Mouse (Mus musculus): Measurements from ENCODE around the gene Ifitm7. TPM values are rescaled to one million over a fixed set of nuclear protein-coding genes. Genes with fewer than 3 reads are reported as not detected.

The Ifitm7 gene
- polyA plus RNA-seq, 1 experiment from 2014 or later = 1.1 TPM

DNA sequence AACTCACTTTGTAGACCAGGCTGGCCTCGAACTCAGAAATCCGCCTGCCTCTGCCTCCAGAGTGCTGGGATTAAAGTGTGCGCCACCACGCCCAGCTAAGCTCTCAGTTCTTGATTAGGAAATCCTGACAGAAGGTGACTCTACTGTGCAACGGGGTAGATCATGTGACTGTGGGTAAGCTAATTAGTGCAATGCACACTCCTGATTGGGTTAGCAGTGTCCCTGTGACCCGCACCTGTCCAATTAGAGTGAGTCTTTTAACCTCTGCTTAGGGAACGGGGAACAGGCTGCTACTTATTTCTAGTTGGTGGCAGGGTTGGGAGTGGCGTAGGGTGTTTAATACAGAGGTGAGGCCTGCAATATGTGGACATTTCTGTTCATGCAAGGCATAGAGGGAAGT lies 14.6 kb downstream of the Ifitm7 start:
- H3K4me3 ChIP-seq = no peak overlapping the region
- ATAC-seq (ENCODE audit: low FRiP score) = no peak
- H3K4me2 ChIP-seq = no peak overlapping the region
- no peaks in the 10 kb centered on the region for H3K36me3 ChIP-seq
- H3K9ac ChIP-seq = no peak overlapping the region
- 91% methylated on average over 8 of the region's 8 CpGs for WGBS
- H3K4me1 ChIP-seq (replicated peaks) = no peaks in the 10 kb centered on the region
- H3K27me3 ChIP-seq = no peaks in the 10 kb centered on the region
- H3K9me3 ChIP-seq = no peaks in the 10 kb centered on the region
- H3K27ac ChIP-seq = no peak overlapping the region

DNA sequence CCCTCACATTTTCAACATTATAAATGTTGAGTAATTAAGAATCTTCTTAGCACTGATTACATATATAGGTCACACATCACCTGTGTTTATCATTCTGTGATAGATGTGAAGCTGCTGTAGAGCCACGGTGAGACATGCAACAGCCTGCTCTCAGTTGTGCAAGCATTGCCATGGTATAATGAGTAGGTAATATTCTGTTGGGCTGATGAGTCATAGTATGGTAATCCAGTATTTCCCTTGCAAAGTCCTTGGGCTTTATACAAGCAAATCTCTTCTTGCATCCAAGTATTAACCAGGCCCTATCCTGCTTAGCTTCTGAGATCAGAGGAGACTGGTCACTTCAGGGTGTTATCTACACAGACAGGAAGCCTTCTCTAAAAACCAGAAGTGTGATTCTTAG lies 17.6 kb downstream of the Ifitm7 start:
- H3K9me3 ChIP-seq = no peaks in the 10 kb centered on the region
- no peaks in the 10 kb centered on the region for H3K27me3 ChIP-seq
- WGBS = 91% methylated on average over 1 of the region's 1 CpGs
- no peak overlapping the region for H3K4me2 ChIP-seq
- H3K4me3 ChIP-seq = no peak overlapping the region
- H3K36me3 ChIP-seq = no peaks in the 10 kb centered on the region
- ATAC-seq (ENCODE audit: low FRiP score) = no peak
- no peaks in the 10 kb centered on the region for H3K4me1 ChIP-seq (replicated peaks)
- H3K9ac ChIP-seq = no peak overlapping the region
- no peak overlapping the region for H3K27ac ChIP-seq

DNA sequence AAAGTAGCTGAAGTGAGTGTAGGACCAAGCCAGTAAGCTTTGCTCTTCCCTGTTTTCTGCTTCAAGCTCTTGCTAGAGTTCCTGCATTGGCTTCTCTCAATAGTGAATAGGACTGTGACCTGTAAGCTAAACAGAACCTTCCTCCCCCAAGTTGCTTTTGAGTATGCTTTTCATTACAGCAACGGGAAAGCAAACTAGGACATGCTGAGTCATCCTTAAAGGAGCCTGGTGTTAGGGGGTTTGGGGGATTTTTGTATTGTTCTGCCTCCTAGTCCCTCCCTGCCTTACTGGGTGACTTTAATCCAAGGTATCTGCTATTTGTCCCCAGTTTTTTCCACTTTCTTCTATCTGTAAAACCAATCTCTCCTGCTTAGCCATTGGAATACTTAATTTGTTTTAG lies 24.6 kb downstream of the Ifitm7 start:
- no peak overlapping the region for H3K4me2 ChIP-seq
- 32% methylated on average over 1 of the region's 1 CpGs for whole genome bisulfite sequencing
- no peaks in the 10 kb centered on the region for H3K36me3 ChIP-seq
- no peaks in the 10 kb centered on the region for H3K9me3 ChIP-seq
- no peak for ATAC-seq (ENCODE audit: low FRiP score)
- no peak overlapping the region for H3K9ac ChIP-seq
- H3K27ac ChIP-seq = no peak overlapping the region
- no peak overlapping the region for H3K4me3 ChIP-seq
- H3K4me1 ChIP-seq (replicated peaks) = no peaks in the 10 kb centered on the region
- no peaks in the 10 kb centered on the region for H3K27me3 ChIP-seq

DNA sequence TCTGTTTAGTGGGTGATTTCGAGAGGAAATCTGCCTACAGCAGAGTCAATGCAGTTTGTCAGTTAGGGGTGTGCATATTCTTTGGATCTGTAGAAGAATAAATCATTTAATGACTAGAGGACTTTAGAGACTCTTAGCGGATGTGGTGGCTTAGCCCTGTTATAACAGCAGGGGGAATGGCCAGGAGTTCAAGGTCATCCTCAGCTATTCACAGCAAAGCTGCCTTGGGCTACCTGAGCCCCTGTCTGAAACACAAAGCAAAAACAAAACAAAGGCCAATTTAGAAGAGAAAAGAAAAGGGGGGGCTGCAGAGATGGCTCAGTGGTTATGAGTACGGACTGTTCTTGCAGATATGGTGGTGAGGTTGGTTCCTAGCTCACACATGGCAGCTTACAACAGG lies 35.4 kb downstream of the Ifitm7 start:
- Histone ChIP-seq H3K9ac (no peak overlapping the region), H3K4me3 (no peak overlapping the region), H3K36me3 (no peaks in the 10 kb centered on the region), H3K27ac (no peak overlapping the region), H3K9me3 (no peaks in the 10 kb centered on the region), H3K4me2 (no peak overlapping the region), H3K27me3 (no peaks in the 10 kb centered on the region), H3K4me1 (replicated peaks) (no peaks in the 10 kb centered on the region)
- WGBS = 83% methylated on average over 3 of the region's 3 CpGs
- ATAC-seq (ENCODE audit: low FRiP score) = no peak

DNA sequence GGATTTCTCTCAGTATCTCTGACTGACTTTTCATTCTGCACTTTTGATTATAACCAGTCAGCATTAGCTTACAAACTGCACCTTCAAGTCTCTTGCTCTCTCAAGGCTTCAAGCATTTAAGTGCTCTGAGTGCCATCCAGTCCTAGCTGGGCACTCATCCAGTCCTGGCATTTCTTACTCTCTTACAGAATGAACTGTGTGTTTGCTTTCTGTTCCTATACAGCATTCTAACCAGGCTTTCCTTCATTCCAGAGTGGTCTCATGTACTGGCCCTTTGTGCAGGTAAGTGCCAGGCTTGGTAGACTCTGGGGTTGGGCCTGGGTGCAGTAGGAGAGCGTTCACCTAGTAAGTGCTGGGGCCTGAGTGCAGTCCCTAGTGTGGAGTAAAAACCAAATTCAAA lies 40.4 kb downstream of the Ifitm7 start:
- Histone ChIP-seq H3K36me3 (no peaks in the 10 kb centered on the region), H3K9ac (no peak overlapping the region), H3K4me2 (no peak overlapping the region), H3K27ac (no peak overlapping the region), H3K9me3 (no peaks in the 10 kb centered on the region), H3K4me1 (replicated peaks) (peaks cover under 1% of the 10 kb centered on the region), H3K4me3 (no peak overlapping the region), H3K27me3 (peaks cover 14% of the 10 kb centered on the region)
- WGBS = 75% methylated on average over 1 of the region's 1 CpGs
- ATAC-seq (ENCODE audit: low FRiP score) = no peak

DNA sequence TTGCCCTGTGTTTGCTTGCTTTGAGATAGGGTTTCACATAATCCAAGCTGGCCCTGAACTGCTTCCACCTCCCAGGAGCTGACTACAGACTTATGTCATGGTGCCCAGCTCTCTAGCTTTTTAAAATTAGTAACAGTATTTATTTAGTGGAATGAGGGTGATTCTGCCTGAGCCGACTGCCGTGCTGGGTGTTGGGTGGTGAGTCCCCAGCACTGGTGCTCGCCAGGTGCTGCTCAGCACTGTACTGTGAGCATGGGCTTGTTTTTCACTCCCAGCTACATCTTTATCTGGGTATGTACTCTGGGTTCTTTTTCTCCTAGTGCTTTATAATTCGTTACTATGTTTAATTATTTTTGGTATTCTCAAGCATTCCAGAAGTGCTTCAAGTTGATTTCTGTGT lies 41.5 kb downstream of the Ifitm7 start:
- Histone ChIP-seq H3K27ac (no peak overlapping the region), H3K4me1 (replicated peaks) (peaks cover 9% of the 10 kb centered on the region), H3K27me3 (peaks cover 16% of the 10 kb centered on the region), H3K9me3 (no peaks in the 10 kb centered on the region), H3K36me3 (no peaks in the 10 kb centered on the region), H3K4me2 (no peak overlapping the region), H3K9ac (no peak overlapping the region), H3K4me3 (no peak overlapping the region)
- WGBS = 83% methylated on average over 4 of the region's 4 CpGs
- ATAC-seq (ENCODE audit: low FRiP score) = no peak

DNA sequence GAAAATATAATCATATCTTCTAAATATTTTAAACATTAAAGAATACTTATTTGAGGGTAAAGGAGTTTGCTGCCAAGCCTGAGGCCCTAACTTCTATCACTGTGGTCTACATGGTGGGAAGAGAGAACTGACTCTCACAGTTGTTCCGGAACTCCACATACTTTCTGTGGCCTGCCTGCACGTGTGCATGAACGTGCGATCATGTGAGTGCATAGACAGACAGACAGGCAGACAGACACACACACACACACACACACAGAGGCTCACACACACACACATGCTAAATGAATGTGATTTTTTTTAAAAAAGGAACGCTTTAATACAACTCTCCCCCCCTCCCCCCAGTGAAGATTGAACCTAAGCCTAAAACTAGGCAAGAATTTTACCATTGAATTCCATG lies 41.9 kb downstream of the Ifitm7 start:
- ATAC-seq (ENCODE audit: low FRiP score) = no peak
- Histone ChIP-seq H3K27me3 (peaks cover 16% of the 10 kb centered on the region), H3K4me3 (no peak overlapping the region), H3K4me2 (no peak overlapping the region), H3K9me3 (no peaks in the 10 kb centered on the region), H3K9ac (no peak overlapping the region), H3K4me1 (replicated peaks) (peaks cover 10% of the 10 kb centered on the region), H3K27ac (no peak overlapping the region), H3K36me3 (no peaks in the 10 kb centered on the region)
- 88% methylated on average over 5 of the region's 5 CpGs for WGBS

DNA sequence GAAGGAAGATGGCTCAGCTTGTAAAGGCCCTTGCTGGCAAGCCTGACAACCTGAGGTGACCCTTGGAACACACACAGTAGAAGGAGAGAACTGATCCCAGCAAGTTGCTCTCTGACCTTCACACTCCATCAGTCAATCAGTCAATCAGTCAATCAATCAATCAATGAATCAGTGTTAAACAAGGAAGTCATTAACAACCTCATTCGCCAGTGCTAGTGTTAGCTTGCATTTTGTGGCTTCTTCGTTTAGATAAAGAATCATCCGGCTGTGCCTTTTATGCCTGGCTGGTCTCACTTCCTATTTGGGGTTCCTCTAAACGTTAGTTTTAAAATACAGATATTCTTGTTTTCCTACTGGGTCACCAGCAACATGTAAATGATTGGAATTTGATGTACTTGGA lies 42.5 kb downstream of the Ifitm7 start:
- ATAC-seq (ENCODE audit: low FRiP score) = no peak
- Histone ChIP-seq H3K4me3 (no peak overlapping the region), H3K9me3 (no peaks in the 10 kb centered on the region), H3K27ac (no peak overlapping the region), H3K36me3 (no peaks in the 10 kb centered on the region), H3K4me1 (replicated peaks) (peaks cover 10% of the 10 kb centered on the region), H3K27me3 (peaks cover 16% of the 10 kb centered on the region), H3K9ac (no peak overlapping the region), H3K4me2 (no peak overlapping the region)
- 72% methylated on average over 4 of the region's 4 CpGs for WGBS

DNA sequence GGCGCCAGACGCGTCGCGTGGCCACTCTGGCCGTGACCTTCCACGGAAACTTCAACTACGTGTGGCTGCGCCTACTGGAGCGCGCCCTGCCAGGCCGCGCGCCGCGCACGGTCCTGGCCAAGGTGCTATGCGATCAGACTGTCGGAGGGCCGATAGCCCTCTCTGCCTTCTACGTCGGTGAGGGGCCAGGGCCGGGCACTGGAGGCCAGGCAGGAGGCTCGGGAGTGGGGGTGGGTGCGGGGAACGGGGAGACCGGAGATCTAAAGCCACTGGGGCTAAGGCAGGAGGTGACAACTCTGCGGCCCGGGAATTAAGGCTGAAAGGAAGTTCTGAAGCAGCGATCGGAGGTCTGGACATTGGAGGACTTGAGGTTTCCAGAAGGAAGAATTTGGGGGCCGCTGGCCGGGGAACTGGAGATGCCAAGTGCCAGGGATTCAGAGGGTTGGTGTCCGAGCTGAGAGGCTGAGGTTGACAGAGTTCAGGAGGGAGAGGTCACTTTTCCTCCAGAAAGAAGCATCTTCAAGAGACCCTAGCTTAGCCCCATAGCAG lies 45.8 kb downstream of the Ifitm7 start:
- H3K4me1 ChIP-seq (replicated peaks) = peaks cover 10% of the 10 kb centered on the region
- H3K4me2 ChIP-seq = peak overlapping the region; percentile 96
- peak overlapping the region; percentile 78 for H3K9ac ChIP-seq
- H3K4me3 ChIP-seq = peak overlapping the region; percentile 72
- H3K27ac ChIP-seq = peak overlapping the region; percentile 69
- no peaks in the 10 kb centered on the region for H3K9me3 ChIP-seq
- WGBS = 3% methylated on average over 33 of the region's 34 CpGs
- H3K36me3 ChIP-seq = no peaks in the 10 kb centered on the region
- ATAC-seq (ENCODE audit: low FRiP score) = peak; percentile 90
- peaks cover 16% of the 10 kb centered on the region for H3K27me3 ChIP-seq

DNA sequence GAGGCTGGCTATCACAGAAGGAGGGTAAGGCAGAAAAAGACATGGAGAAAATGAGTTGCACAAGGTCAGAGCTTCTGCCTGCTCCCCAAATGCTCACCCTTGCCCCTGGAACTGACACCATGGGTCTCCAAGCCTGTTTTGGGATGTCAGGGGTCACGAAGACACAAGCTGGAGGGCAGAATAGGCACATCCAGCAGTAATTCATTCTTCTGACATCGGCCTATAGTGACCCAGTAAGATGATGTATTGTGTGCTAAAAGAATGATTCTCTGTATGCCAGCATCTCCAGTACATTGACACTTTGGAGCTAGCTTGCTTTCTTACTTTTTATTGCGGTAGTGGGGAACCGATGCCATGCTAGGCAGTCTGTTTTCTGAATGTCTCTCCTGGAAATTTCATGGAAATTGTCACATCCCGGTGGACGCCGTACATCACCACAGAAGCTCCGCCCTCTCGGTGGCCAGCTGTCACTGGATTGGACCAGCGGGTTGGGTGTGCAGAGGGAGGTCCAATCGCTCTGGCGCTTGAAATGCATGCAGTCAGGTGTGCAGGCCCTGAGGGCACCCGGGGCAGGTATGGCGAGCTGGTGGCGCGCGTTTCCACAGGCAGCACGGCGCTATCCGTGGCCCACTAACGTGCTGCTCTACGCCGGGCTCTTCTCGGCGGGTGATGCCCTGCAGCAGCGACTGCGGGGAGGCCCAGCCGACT lies 46.4 kb downstream of the Ifitm7 start:
- Histone ChIP-seq H3K36me3 (no peaks in the 10 kb centered on the region), H3K27ac (peak overlapping the region; percentile 69), H3K4me2 (peak overlapping the region; percentile 96), H3K27me3 (peaks cover 16% of the 10 kb centered on the region), H3K4me1 (replicated peaks) (peaks cover 10% of the 10 kb centered on the region), H3K4me3 (peak overlapping the region; percentile 72), H3K9ac (peak overlapping the region; percentile 78), H3K9me3 (no peaks in the 10 kb centered on the region)
- peak; percentile 99 for ATAC-seq (ENCODE audit: low FRiP score)
- WGBS = 2% methylated on average over 28 of the region's 28 CpGs

Other genes with a start within 250 kb of the Ifitm7 start
- 124 and 125 TPM in 2 replicates for gene Rrn3, start 206.2 kb downstream of the Ifitm7 start, polyA plus RNA-seq (2015; fragmentation: Nextera tagmentation; extraction: Ambion mirVana)
- gene Ntan1, start 168.0 kb downstream of the Ifitm7 start, polyA plus RNA-seq (2015; fragmentation: Nextera tagmentation; extraction: Ambion mirVana) = 224 and 232 TPM in 2 replicates
- 67.3 and 74.7 TPM in 2 replicates for gene Pdxdc1, start 83.8 kb downstream of the Ifitm7 start, polyA plus RNA-seq (2015; fragmentation: Nextera tagmentation; extraction: Ambion mirVana)
- gene Mpv17l, start 83.7 kb downstream of the Ifitm7 start, polyA plus RNA-seq (2015; fragmentation: Nextera tagmentation; extraction: Ambion mirVana) = 16.0 and 17.0 TPM in 2 replicates
- 128 and 134 TPM in 2 replicates for gene 2900011O08Rik, start 284 bp downstream of the Ifitm7 start, polyA plus RNA-seq (2015; fragmentation: Nextera tagmentation; extraction: Ambion mirVana)
- gene Nde1, start 176.4 kb upstream of the Ifitm7 start, polyA plus RNA-seq (2015; fragmentation: Nextera tagmentation; extraction: Ambion mirVana) = 35.6 and 39.3 TPM in 2 replicates
- gene Marf1, start 176.5 kb upstream of the Ifitm7 start, polyA plus RNA-seq (2015; fragmentation: Nextera tagmentation; extraction: Ambion mirVana) = 17.4 and 17.9 TPM in 2 replicates